Mouse (Mus musculus): ENCODE data around the gene Ikzf2. TPM values are rescaled to one million over a fixed set of nuclear protein-coding genes. Genes with fewer than 3 reads are reported as not detected.
A peak's percentile ranks its signal among the peaks of the same experiment; 100 is the strongest.

Ikzf2 gene
- 0.39 and 0.41 TPM in 2 replicates for polyA plus RNA-seq (2015; fragmentation: Nextera tagmentation; extraction: Ambion mirVana)

GRCm38 (mm10) chr1:69687076-69687991 is at the start of gene Ikzf2:
TSS of gene Ikzf2 (minus strand) at chr1:69687245.
- Histone ChIP-seq H3K36me3 (ENCODE audit: control insufficient read depth, insufficient read depth) (no peaks in the 10 kb centered on the region), H3K27ac (ENCODE audit: low read length) (peak within 1 kb of the TSS; percentile 33), H3K9ac (ENCODE audit: low read depth, low read length) (peak within 1 kb of the TSS; percentile 66), H3K4me2 (ENCODE audit: low read depth, low read length) (peak within 1 kb of the TSS; percentile 88), H3K27me3 (ENCODE audit: control insufficient read depth, insufficient read depth, low read depth, low read length) (peaks cover 5% of the 10 kb centered on the region), H3K9me3 (replicated peaks; ENCODE audit: control insufficient read depth, low read length) (no peaks in the 10 kb centered on the region), H3K4me3 (ENCODE audit: low read depth, low read length) (peak within 1 kb of the TSS; percentile 80), H3K4me1 (ENCODE audit: control insufficient read depth, low read depth, low read length) (peaks cover 3% of the 10 kb centered on the region)
- ATAC-seq (ENCODE audit: low read depth) = peak; percentile 78
- WGBS (ENCODE audit: insufficient replicate concordance) = under 1% methylated on average over 84 of the region's 105 CpGs

- ATAC-seq (ENCODE audit: low read depth) = no peak
- WGBS (ENCODE audit: insufficient replicate concordance) = 44% methylated on average over 1 of the region's 1 CpGs
Observed at GRCm38 (mm10) chr1:69729729-69730128, 42.7 kb upstream of the Ikzf2 start.

GRCm38 (mm10) chr1:69729031-69729679 is 42.1 kb upstream of the Ikzf2 start:
- no peak overlapping the region for H3K9ac ChIP-seq (ENCODE audit: low read depth, low read length)
- no peaks in the 10 kb centered on the region for H3K9me3 ChIP-seq (replicated peaks; ENCODE audit: control insufficient read depth, low read length)
- no peaks in the 10 kb centered on the region for H3K36me3 ChIP-seq (ENCODE audit: control insufficient read depth, insufficient read depth)
- no peak overlapping the region for H3K4me3 ChIP-seq (ENCODE audit: low read depth, low read length)
- 57% methylated on average over 5 of the region's 5 CpGs for WGBS (ENCODE audit: insufficient replicate concordance)
- ATAC-seq (ENCODE audit: low read depth) = no peak
- no peak overlapping the region for H3K27ac ChIP-seq (ENCODE audit: low read length)
- H3K4me2 ChIP-seq (ENCODE audit: low read depth, low read length) = no peak overlapping the region
- H3K4me1 ChIP-seq (ENCODE audit: control insufficient read depth, low read depth, low read length) = no peaks in the 10 kb centered on the region
- no peaks in the 10 kb centered on the region for H3K27me3 ChIP-seq (ENCODE audit: control insufficient read depth, insufficient read depth, low read depth, low read length)

More at GRCm38 (mm10) chr1:69729729-69730128, 42.7 kb upstream of the Ikzf2 start:
- no peaks in the 10 kb centered on the region for H3K27me3 ChIP-seq (ENCODE audit: control insufficient read depth, insufficient read depth, low read depth, low read length)
- no peaks in the 10 kb centered on the region for H3K36me3 ChIP-seq (ENCODE audit: control insufficient read depth, insufficient read depth)
- no peak overlapping the region for H3K27ac ChIP-seq (ENCODE audit: low read length)
- no peak overlapping the region for H3K9ac ChIP-seq (ENCODE audit: low read depth, low read length)
- no peak overlapping the region for H3K4me3 ChIP-seq (ENCODE audit: low read depth, low read length)
- H3K4me1 ChIP-seq (ENCODE audit: control insufficient read depth, low read depth, low read length) = no peaks in the 10 kb centered on the region
- H3K9me3 ChIP-seq (replicated peaks; ENCODE audit: control insufficient read depth, low read length) = no peaks in the 10 kb centered on the region
- H3K4me2 ChIP-seq (ENCODE audit: low read depth, low read length) = no peak overlapping the region

- no peaks in the 10 kb centered on the region for H3K36me3 ChIP-seq (ENCODE audit: control insufficient read depth, insufficient read depth)
- no peaks in the 10 kb centered on the region for H3K9me3 ChIP-seq (replicated peaks; ENCODE audit: control insufficient read depth, low read length)
- H3K9ac ChIP-seq (ENCODE audit: low read depth, low read length) = no peak overlapping the region
- H3K4me2 ChIP-seq (ENCODE audit: low read depth, low read length) = no peak overlapping the region
- no peak overlapping the region for H3K4me3 ChIP-seq (ENCODE audit: low read depth, low read length)
- H3K27me3 ChIP-seq (ENCODE audit: control insufficient read depth, insufficient read depth, low read depth, low read length) = no peaks in the 10 kb centered on the region
- no peak for ATAC-seq (ENCODE audit: low read depth)
- no peaks in the 10 kb centered on the region for H3K4me1 ChIP-seq (ENCODE audit: control insufficient read depth, low read depth, low read length)
- no peak overlapping the region for H3K27ac ChIP-seq (ENCODE audit: low read length)
- 51% methylated on average over 5 of the region's 5 CpGs for WGBS (ENCODE audit: insufficient replicate concordance)
Observed at GRCm38 (mm10) chr1:69727968-69728367, 40.9 kb upstream of the Ikzf2 start.

GRCm38 (mm10) chr1:69717107-69717506 is 30.1 kb upstream of the Ikzf2 start:
- Histone ChIP-seq H3K36me3 (ENCODE audit: control insufficient read depth, insufficient read depth) (no peaks in the 10 kb centered on the region), H3K9ac (ENCODE audit: low read depth, low read length) (no peak overlapping the region), H3K27ac (ENCODE audit: low read length) (no peak overlapping the region), H3K4me1 (ENCODE audit: control insufficient read depth, low read depth, low read length) (no peaks in the 10 kb centered on the region), H3K4me3 (ENCODE audit: low read depth, low read length) (no peak overlapping the region), H3K9me3 (replicated peaks; ENCODE audit: control insufficient read depth, low read length) (no peaks in the 10 kb centered on the region), H3K4me2 (ENCODE audit: low read depth, low read length) (no peak overlapping the region), H3K27me3 (ENCODE audit: control insufficient read depth, insufficient read depth, low read depth, low read length) (no peaks in the 10 kb centered on the region)
- WGBS (ENCODE audit: insufficient replicate concordance) = 34% methylated on average over 3 of the region's 3 CpGs
- ATAC-seq (ENCODE audit: low read depth) = no peak

GRCm38 (mm10) chr1:69708571-69708970 is 21.5 kb upstream of the Ikzf2 start:
- H3K27ac ChIP-seq (ENCODE audit: low read length) = no peak overlapping the region
- no peak overlapping the region for H3K4me2 ChIP-seq (ENCODE audit: low read depth, low read length)
- ATAC-seq (ENCODE audit: low read depth) = no peak
- whole genome bisulfite sequencing (ENCODE audit: insufficient replicate concordance) = 73% methylated on average over 1 of the region's 1 CpGs
- no peaks in the 10 kb centered on the region for H3K27me3 ChIP-seq (ENCODE audit: control insufficient read depth, insufficient read depth, low read depth, low read length)
- H3K36me3 ChIP-seq (ENCODE audit: control insufficient read depth, insufficient read depth) = no peaks in the 10 kb centered on the region
- H3K4me3 ChIP-seq (ENCODE audit: low read depth, low read length) = no peak overlapping the region
- no peaks in the 10 kb centered on the region for H3K4me1 ChIP-seq (ENCODE audit: control insufficient read depth, low read depth, low read length)
- no peak overlapping the region for H3K9ac ChIP-seq (ENCODE audit: low read depth, low read length)
- no peaks in the 10 kb centered on the region for H3K9me3 ChIP-seq (replicated peaks; ENCODE audit: control insufficient read depth, low read length)

- 76% methylated on average over 3 of the region's 3 CpGs for WGBS (ENCODE audit: insufficient replicate concordance)
- no peak for ATAC-seq (ENCODE audit: low read depth)
- no peak overlapping the region for H3K4me2 ChIP-seq (ENCODE audit: low read depth, low read length)
- no peaks in the 10 kb centered on the region for H3K4me1 ChIP-seq (ENCODE audit: control insufficient read depth, low read depth, low read length)
- no peak overlapping the region for H3K4me3 ChIP-seq (ENCODE audit: low read depth, low read length)
- H3K9ac ChIP-seq (ENCODE audit: low read depth, low read length) = no peak overlapping the region
- H3K9me3 ChIP-seq (replicated peaks; ENCODE audit: control insufficient read depth, low read length) = no peaks in the 10 kb centered on the region
- no peaks in the 10 kb centered on the region for H3K36me3 ChIP-seq (ENCODE audit: control insufficient read depth, insufficient read depth)
- H3K27ac ChIP-seq (ENCODE audit: low read length) = no peak overlapping the region
- no peaks in the 10 kb centered on the region for H3K27me3 ChIP-seq (ENCODE audit: control insufficient read depth, insufficient read depth, low read depth, low read length)
Observed at GRCm38 (mm10) chr1:69703506-69704156, 16.6 kb upstream of the Ikzf2 start.

GRCm38 (mm10) chr1:69691946-69692345 is 4.9 kb upstream of the Ikzf2 start:
- Histone ChIP-seq H3K4me2 (ENCODE audit: low read depth, low read length) (no peak overlapping the region), H3K27ac (ENCODE audit: low read length) (no peak overlapping the region), H3K9me3 (replicated peaks; ENCODE audit: control insufficient read depth, low read length) (no peaks in the 10 kb centered on the region), H3K4me3 (ENCODE audit: low read depth, low read length) (no peak overlapping the region), H3K36me3 (ENCODE audit: control insufficient read depth, insufficient read depth) (no peaks in the 10 kb centered on the region), H3K27me3 (ENCODE audit: control insufficient read depth, insufficient read depth, low read depth, low read length) (no peaks in the 10 kb centered on the region), H3K9ac (ENCODE audit: low read depth, low read length) (no peak overlapping the region), H3K4me1 (ENCODE audit: control insufficient read depth, low read depth, low read length) (peaks cover 3% of the 10 kb centered on the region; the same call in 1 of the 2 replicates)
- ATAC-seq (ENCODE audit: low read depth) = no peak
- WGBS (ENCODE audit: insufficient replicate concordance) = 18% methylated on average over 6 of the region's 6 CpGs
